Mouse (Mus musculus): Measurements from ENCODE around the gene Cacna2d1. TPM values are rescaled to one million over a fixed set of nuclear protein-coding genes. Genes with fewer than 3 reads are reported as not detected.

The Cacna2d1 gene
- polyA plus RNA-seq, 2 experiments = 0.20 to 0.22 TPM

GRCm38 (mm10) chr5:16281229-16281628 is 346.7 kb downstream of the Cacna2d1 start:
- DNase-seq (ENCODE audit: low read depth in 3 of 3, low spot score in 3 of 3) (no peak), ATAC-seq (ENCODE audit: insufficient read depth) (no peak)
- Histone ChIP-seq H3K27me3 (ENCODE audit: control insufficient read depth, insufficient read depth, low read length) (no peaks in the 10 kb centered on the region), H3K4me1 (replicated peaks; ENCODE audit: control insufficient read depth in 2 of 2, insufficient read depth in 2 of 2, low read length in 1 of 2) (no peaks in the 10 kb centered on the region), H3K4me3 (ENCODE audit: insufficient read depth in 1 of 2, low read depth in 2 of 2, low read length in 2 of 2) (no peak overlapping the region), H3K36me3 (replicated peaks; ENCODE audit: control insufficient read depth, insufficient read depth, low read depth) (no peaks in the 10 kb centered on the region), H3K27ac (no peak overlapping the region), H3K4me2 (ENCODE audit: low read depth) (no peak overlapping the region), H3K9ac (replicated peaks) (no peak overlapping the region), H3K9me3 (ENCODE audit: control insufficient read depth, low read length) (no peaks in the 10 kb centered on the region)
- 65% methylated on average over 5 of the region's 5 CpGs for WGBS (ENCODE audit: insufficient replicate concordance)
- TF ChIP-seq CTCF (IDR thresholded peaks at IDR 0.05; ENCODE audit: low read depth) (no peak), EP300 (IDR thresholded peaks at IDR 0.05; ENCODE audit: low read depth) (no peak)

GRCm38 (mm10) chr5:16293223-16293622 is 358.7 kb downstream of the Cacna2d1 start:
- DNase-seq (ENCODE audit: low read depth in 3 of 3, low spot score in 3 of 3) (no peak), ATAC-seq (ENCODE audit: insufficient read depth) (no peak)
- no peak overlapping the region for H3K27ac ChIP-seq
- H3K9ac ChIP-seq (replicated peaks) = no peak overlapping the region
- no peak for TF ChIP-seq EP300 (IDR thresholded peaks at IDR 0.05; ENCODE audit: low read depth)
- peak; percentile 16; the same call in 1 of the 2 replicates for TF ChIP-seq CTCF (IDR thresholded peaks at IDR 0.05; ENCODE audit: low read depth)
- no peaks in the 10 kb centered on the region for H3K36me3 ChIP-seq (replicated peaks; ENCODE audit: control insufficient read depth, insufficient read depth, low read depth)
- H3K27me3 ChIP-seq (ENCODE audit: control insufficient read depth, insufficient read depth, low read length) = no peaks in the 10 kb centered on the region
- no peaks in the 10 kb centered on the region for H3K4me1 ChIP-seq (replicated peaks; ENCODE audit: control insufficient read depth in 2 of 2, insufficient read depth in 2 of 2, low read length in 1 of 2)
- H3K4me3 ChIP-seq (ENCODE audit: insufficient read depth in 1 of 2, low read depth in 2 of 2, low read length in 2 of 2) = no peak overlapping the region
- 4% methylated on average over 1 of the region's 1 CpGs for WGBS (ENCODE audit: insufficient replicate concordance)
- no peak overlapping the region for H3K4me2 ChIP-seq (ENCODE audit: low read depth)
- H3K9me3 ChIP-seq (ENCODE audit: control insufficient read depth, low read length) = no peaks in the 10 kb centered on the region

GRCm38 (mm10) chr5:16293825-16294224 is 359.3 kb downstream of the Cacna2d1 start:
- Histone ChIP-seq H3K36me3 (replicated peaks; ENCODE audit: control insufficient read depth, insufficient read depth, low read depth) (no peaks in the 10 kb centered on the region), H3K4me2 (ENCODE audit: low read depth) (no peak overlapping the region), H3K9me3 (ENCODE audit: control insufficient read depth, low read length) (no peaks in the 10 kb centered on the region), H3K4me1 (replicated peaks; ENCODE audit: control insufficient read depth in 2 of 2, insufficient read depth in 2 of 2, low read length in 1 of 2) (no peaks in the 10 kb centered on the region), H3K27me3 (ENCODE audit: control insufficient read depth, insufficient read depth, low read length) (no peaks in the 10 kb centered on the region), H3K4me3 (ENCODE audit: insufficient read depth in 1 of 2, low read depth in 2 of 2, low read length in 2 of 2) (no peak overlapping the region), H3K9ac (replicated peaks) (no peak overlapping the region), H3K27ac (no peak overlapping the region)
- ATAC-seq (ENCODE audit: insufficient read depth) (no peak), DNase-seq (ENCODE audit: low read depth in 3 of 3, low spot score in 3 of 3) (no peak)
- WGBS (ENCODE audit: insufficient replicate concordance) = 42% methylated on average over 4 of the region's 4 CpGs
- no peak for TF ChIP-seq EP300 (IDR thresholded peaks at IDR 0.05; ENCODE audit: low read depth)
- no peak for TF ChIP-seq CTCF (IDR thresholded peaks at IDR 0.05; ENCODE audit: low read depth)

GRCm38 (mm10) chr5:16294708-16295107 is 360.2 kb downstream of the Cacna2d1 start:
- no peak overlapping the region for H3K4me3 ChIP-seq (ENCODE audit: insufficient read depth in 1 of 2, low read depth in 2 of 2, low read length in 2 of 2)
- TF ChIP-seq CTCF (IDR thresholded peaks at IDR 0.05; ENCODE audit: low read depth) (no peak), EP300 (IDR thresholded peaks at IDR 0.05; ENCODE audit: low read depth) (no peak)
- H3K9me3 ChIP-seq (ENCODE audit: control insufficient read depth, low read length) = no peaks in the 10 kb centered on the region
- no peak for DNase-seq (ENCODE audit: low read depth in 3 of 3, low spot score in 3 of 3)
- H3K27me3 ChIP-seq (ENCODE audit: control insufficient read depth, insufficient read depth, low read length) = no peaks in the 10 kb centered on the region
- H3K27ac ChIP-seq = no peak overlapping the region
- H3K36me3 ChIP-seq (replicated peaks; ENCODE audit: control insufficient read depth, insufficient read depth, low read depth) = no peaks in the 10 kb centered on the region
- no peaks in the 10 kb centered on the region for H3K4me1 ChIP-seq (replicated peaks; ENCODE audit: control insufficient read depth in 2 of 2, insufficient read depth in 2 of 2, low read length in 1 of 2)
- H3K4me2 ChIP-seq (ENCODE audit: low read depth) = no peak overlapping the region
- 62% methylated on average over 4 of the region's 4 CpGs for WGBS (ENCODE audit: insufficient replicate concordance)
- no peak overlapping the region for H3K9ac ChIP-seq (replicated peaks)
- ATAC-seq (ENCODE audit: insufficient read depth) = no peak

GRCm38 (mm10) chr5:16297170-16297771 is 362.8 kb downstream of the Cacna2d1 start:
- WGBS (ENCODE audit: insufficient replicate concordance) = 69% methylated on average over 4 of the region's 4 CpGs
- H3K4me2 ChIP-seq (ENCODE audit: low read depth) = no peak overlapping the region
- H3K27me3 ChIP-seq (ENCODE audit: control insufficient read depth, insufficient read depth, low read length) = no peaks in the 10 kb centered on the region
- H3K4me3 ChIP-seq (ENCODE audit: insufficient read depth in 1 of 2, low read depth in 2 of 2, low read length in 2 of 2) = no peak overlapping the region
- H3K36me3 ChIP-seq (replicated peaks; ENCODE audit: control insufficient read depth, insufficient read depth, low read depth) = no peaks in the 10 kb centered on the region
- no peak for ATAC-seq (ENCODE audit: insufficient read depth)
- no peak for DNase-seq (ENCODE audit: low read depth in 3 of 3, low spot score in 3 of 3)
- no peak overlapping the region for H3K9ac ChIP-seq (replicated peaks)
- H3K9me3 ChIP-seq (ENCODE audit: control insufficient read depth, low read length) = no peaks in the 10 kb centered on the region
- TF ChIP-seq CTCF (IDR thresholded peaks at IDR 0.05; ENCODE audit: low read depth) = no peak
- no peak for TF ChIP-seq EP300 (IDR thresholded peaks at IDR 0.05; ENCODE audit: low read depth)
- no peaks in the 10 kb centered on the region for H3K4me1 ChIP-seq (replicated peaks; ENCODE audit: control insufficient read depth in 2 of 2, insufficient read depth in 2 of 2, low read length in 1 of 2)
- H3K27ac ChIP-seq = no peak overlapping the region

All from liver, embryonic 14.5 days (tissue).